Mouse (Mus musculus): Measurements from ENCODE around the gene BC049715. TPM values are rescaled to one million over a fixed set of nuclear protein-coding genes. Genes with fewer than 3 reads are reported as not detected.

The BC049715 gene
- total and polyA plus RNA-seq, 2 experiments from 2014 or later, result 0.04 to 1.4 TPM

GRCm38 (mm10) chr6:136805409-136805775 is 22.0 kb upstream of the BC049715 start:
- H3K4me1 ChIP-seq (ENCODE audit: control insufficient read depth, insufficient read depth), result peaks cover 17% of the 10 kb centered on the region
- no peaks in the 10 kb centered on the region for H3K36me3 ChIP-seq (replicated peaks; ENCODE audit: control insufficient read depth, insufficient read depth, low read length)
- H3K4me3 ChIP-seq (ENCODE audit: low read depth, low read length), result no peak overlapping the region
- no peaks in the 10 kb centered on the region for H3K27me3 ChIP-seq (ENCODE audit: control insufficient read depth, insufficient read depth, low read length)
- H3K9ac ChIP-seq (replicated peaks; ENCODE audit: low read depth, low read length), result no peak overlapping the region
- peak overlapping the region; percentile 99; the same call in 1 of the 2 replicates for H3K27ac ChIP-seq (ENCODE audit: low read depth)
- TF ChIP-seq CTCF (IDR thresholded peaks at IDR 0.05; ENCODE audit: low read depth) (no peak), EP300 (IDR thresholded peaks at IDR 0.05; ENCODE audit: low read depth) (no peak)
- no peak for DNase-seq (ENCODE audit: low spot score)
- H3K4me2 ChIP-seq (ENCODE audit: low read depth, low read length), result no peak overlapping the region
- H3K9me3 ChIP-seq (replicated peaks; ENCODE audit: control insufficient read depth, low read length), result no peaks in the 10 kb centered on the region
- 85% methylated on average over 1 of the region's 1 CpGs for WGBS
- ATAC-seq (ENCODE audit: insufficient read depth, low read depth), result no peak

DNA sequence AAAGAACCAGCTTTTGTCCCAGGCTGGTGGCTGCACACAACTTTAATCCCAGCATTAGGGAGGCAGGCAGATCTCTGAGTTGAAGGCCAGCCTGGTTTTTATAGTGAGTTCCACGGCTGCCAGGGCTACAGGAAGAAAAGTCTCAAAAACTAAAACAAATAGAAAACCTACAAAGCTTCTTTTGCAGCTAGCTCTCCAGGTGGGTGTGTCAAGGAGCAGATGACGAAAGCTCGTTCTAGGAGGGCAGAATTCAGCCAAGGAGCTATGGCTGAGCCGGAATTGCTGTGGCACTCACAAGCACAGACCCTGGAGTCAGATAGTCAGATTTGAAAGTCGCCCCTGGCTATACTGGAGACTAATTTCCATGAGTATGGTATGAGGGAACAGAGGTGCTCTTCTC is 20.6 kb upstream of the BC049715 start:
- Histone ChIP-seq H3K36me3 (replicated peaks; ENCODE audit: control insufficient read depth, insufficient read depth, low read length) (no peaks in the 10 kb centered on the region), H3K4me3 (ENCODE audit: low read depth, low read length) (no peak overlapping the region), H3K27ac (ENCODE audit: low read depth) (no peak overlapping the region), H3K9ac (replicated peaks; ENCODE audit: low read depth, low read length) (no peak overlapping the region), H3K4me2 (ENCODE audit: low read depth, low read length) (no peak overlapping the region), H3K4me1 (ENCODE audit: control insufficient read depth, insufficient read depth) (peaks cover 17% of the 10 kb centered on the region), H3K9me3 (replicated peaks; ENCODE audit: control insufficient read depth, low read length) (no peaks in the 10 kb centered on the region), H3K27me3 (ENCODE audit: control insufficient read depth, insufficient read depth, low read length) (no peaks in the 10 kb centered on the region)
- DNase-seq (ENCODE audit: low spot score), result no peak
- TF ChIP-seq EP300 (IDR thresholded peaks at IDR 0.05; ENCODE audit: low read depth) (no peak), CTCF (IDR thresholded peaks at IDR 0.05; ENCODE audit: low read depth) (no peak)
- ATAC-seq (ENCODE audit: insufficient read depth, low read depth), result no peak
- WGBS, result 76% methylated on average over 5 of the region's 5 CpGs

DNA sequence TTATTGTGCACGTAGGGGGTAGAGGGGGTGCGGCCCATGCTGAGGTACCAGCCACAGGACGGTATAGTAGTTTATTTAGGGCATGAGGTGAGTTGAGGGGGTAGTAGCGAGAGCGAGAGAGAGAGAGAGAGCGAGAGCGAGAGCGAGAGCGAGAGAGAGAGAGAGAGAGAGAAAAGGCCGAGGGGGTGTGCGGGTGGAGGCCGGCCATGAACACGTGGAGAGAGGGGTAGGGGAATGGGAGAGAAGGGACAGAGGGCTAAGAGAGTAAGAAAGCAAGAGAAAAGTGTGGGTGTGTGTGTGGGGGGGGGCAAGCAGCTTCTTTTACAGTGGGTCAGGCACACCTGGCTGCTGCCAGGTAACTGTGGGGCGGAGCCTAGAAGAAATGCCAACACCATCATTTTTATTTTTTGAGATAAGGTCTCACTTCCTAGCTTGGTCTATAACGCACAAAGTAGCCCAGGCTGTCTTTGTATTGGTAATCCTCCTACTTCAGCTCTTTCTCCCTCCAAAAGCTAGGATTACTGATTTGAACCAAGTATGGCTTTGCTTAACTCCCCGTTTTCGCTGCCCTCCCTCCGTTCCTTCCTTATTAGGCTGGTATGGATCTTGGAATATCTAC is 19.9 kb upstream of the BC049715 start:
- Histone ChIP-seq H3K4me2 (ENCODE audit: low read depth, low read length) (peak overlapping the region; percentile 91), H3K27me3 (ENCODE audit: control insufficient read depth, insufficient read depth, low read length) (no peaks in the 10 kb centered on the region), H3K9ac (replicated peaks; ENCODE audit: low read depth, low read length) (peak overlapping the region; percentile 5; the same call in 1 of the 2 replicates), H3K27ac (ENCODE audit: low read depth) (peak overlapping the region; percentile 60), H3K9me3 (replicated peaks; ENCODE audit: control insufficient read depth, low read length) (no peaks in the 10 kb centered on the region), H3K4me1 (ENCODE audit: control insufficient read depth, insufficient read depth) (peaks cover 17% of the 10 kb centered on the region), H3K36me3 (replicated peaks; ENCODE audit: control insufficient read depth, insufficient read depth, low read length) (peaks cover 6% of the 10 kb centered on the region; the same call in 1 of the 2 replicates), H3K4me3 (ENCODE audit: low read depth, low read length) (peak overlapping the region; percentile 90)
- ATAC-seq (ENCODE audit: insufficient read depth, low read depth), result no peak
- no peak for TF ChIP-seq CTCF (IDR thresholded peaks at IDR 0.05; ENCODE audit: low read depth)
- TF ChIP-seq EP300 (IDR thresholded peaks at IDR 0.05; ENCODE audit: low read depth), result no peak
- no peak for DNase-seq (ENCODE audit: low spot score)
- 21% methylated on average over 18 of the region's 18 CpGs for WGBS

DNA sequence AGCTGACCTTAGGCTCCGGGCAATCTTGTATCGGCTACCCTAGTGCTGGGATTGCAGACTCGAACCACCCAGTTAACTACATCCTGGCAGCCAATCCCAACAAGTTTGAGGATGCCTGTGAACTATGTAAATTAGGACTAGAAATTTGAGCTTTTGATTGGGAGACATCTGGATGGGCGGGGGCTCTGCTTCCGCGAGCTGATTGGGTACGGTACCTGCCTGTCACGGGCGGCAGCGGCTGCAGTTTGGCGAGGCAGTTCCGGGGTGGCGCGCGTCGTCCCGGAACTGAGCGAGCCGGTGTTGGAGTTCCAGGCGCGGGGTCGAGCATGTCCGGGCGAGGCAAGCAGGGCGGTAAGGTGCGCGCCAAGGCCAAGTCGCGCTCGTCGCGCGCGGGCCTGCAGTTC is 19.4 kb upstream of the BC049715 start, which contains the start of gene H2afj:
Gene H2afj (plus strand): TSS at position 231 of the 404 bp plus-strand sequence.
- Histone ChIP-seq H3K36me3 (replicated peaks; ENCODE audit: control insufficient read depth, insufficient read depth, low read length) (peaks cover 11% of the 10 kb centered on the region), H3K4me3 (ENCODE audit: low read depth, low read length) (peak within 1 kb of the TSS; percentile 90), H3K4me1 (ENCODE audit: control insufficient read depth, insufficient read depth) (peaks cover 15% of the 10 kb centered on the region), H3K9me3 (replicated peaks; ENCODE audit: control insufficient read depth, low read length) (no peaks in the 10 kb centered on the region), H3K27me3 (ENCODE audit: control insufficient read depth, insufficient read depth, low read length) (no peaks in the 10 kb centered on the region), H3K27ac (ENCODE audit: low read depth) (peak within 1 kb of the TSS; percentile 60), H3K9ac (replicated peaks; ENCODE audit: low read depth, low read length) (peak within 1 kb of the TSS; percentile 72), H3K4me2 (ENCODE audit: low read depth, low read length) (peak within 1 kb of the TSS; percentile 91)
- TF ChIP-seq CTCF (IDR thresholded peaks at IDR 0.05; ENCODE audit: low read depth) (no peak), EP300 (IDR thresholded peaks at IDR 0.05; ENCODE audit: low read depth) (no peak)
- ATAC-seq (ENCODE audit: insufficient read depth, low read depth) (peak; percentile 85), DNase-seq (ENCODE audit: low spot score) (peak; percentile 97)
- 0% methylated on average over 34 of the region's 34 CpGs for WGBS

DNA sequence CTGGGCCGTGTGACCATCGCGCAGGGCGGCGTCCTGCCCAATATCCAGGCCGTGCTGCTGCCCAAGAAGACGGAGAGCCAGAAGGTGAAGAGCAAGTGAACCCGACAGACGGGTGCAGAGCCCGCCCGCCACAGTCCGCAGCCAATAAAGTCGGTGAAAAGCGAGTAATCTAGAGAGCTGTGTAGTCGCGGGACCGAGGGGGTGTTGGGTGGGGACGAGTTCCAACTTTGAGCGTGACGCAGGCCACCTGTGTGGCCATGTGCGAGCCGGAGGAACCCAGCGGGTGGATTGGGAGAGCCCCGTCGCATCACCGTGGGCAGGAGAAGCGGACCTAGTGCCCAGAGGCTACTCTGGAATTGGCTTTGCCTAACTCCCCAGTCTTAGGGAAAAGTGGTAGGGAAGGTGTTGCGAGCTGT is 18.8 kb upstream of the BC049715 start:
- Histone ChIP-seq H3K36me3 (replicated peaks; ENCODE audit: control insufficient read depth, insufficient read depth, low read length) (peaks cover 17% of the 10 kb centered on the region), H3K27ac (ENCODE audit: low read depth) (peak overlapping the region; percentile 58), H3K4me1 (ENCODE audit: control insufficient read depth, insufficient read depth) (peaks cover 13% of the 10 kb centered on the region), H3K9ac (replicated peaks; ENCODE audit: low read depth, low read length) (peak overlapping the region; percentile 72), H3K4me3 (ENCODE audit: low read depth, low read length) (peak overlapping the region; percentile 90), H3K27me3 (ENCODE audit: control insufficient read depth, insufficient read depth, low read length) (no peaks in the 10 kb centered on the region), H3K4me2 (ENCODE audit: low read depth, low read length) (peak overlapping the region; percentile 91), H3K9me3 (replicated peaks; ENCODE audit: control insufficient read depth, low read length) (no peaks in the 10 kb centered on the region)
- DNase-seq (ENCODE audit: low spot score), result no peak
- ATAC-seq (ENCODE audit: insufficient read depth, low read depth), result peak; percentile 12; the same call in 1 of the 2 replicates
- TF ChIP-seq EP300 (IDR thresholded peaks at IDR 0.05; ENCODE audit: low read depth) (no peak), CTCF (IDR thresholded peaks at IDR 0.05; ENCODE audit: low read depth) (no peak)
- WGBS, result under 1% methylated on average over 28 of the region's 28 CpGs
